Mouse (Mus musculus): Measurements from ENCODE around the gene Snph.
A peak's percentile ranks its signal among the peaks of the same experiment; 100 is the strongest.

The Snph gene

DNA sequence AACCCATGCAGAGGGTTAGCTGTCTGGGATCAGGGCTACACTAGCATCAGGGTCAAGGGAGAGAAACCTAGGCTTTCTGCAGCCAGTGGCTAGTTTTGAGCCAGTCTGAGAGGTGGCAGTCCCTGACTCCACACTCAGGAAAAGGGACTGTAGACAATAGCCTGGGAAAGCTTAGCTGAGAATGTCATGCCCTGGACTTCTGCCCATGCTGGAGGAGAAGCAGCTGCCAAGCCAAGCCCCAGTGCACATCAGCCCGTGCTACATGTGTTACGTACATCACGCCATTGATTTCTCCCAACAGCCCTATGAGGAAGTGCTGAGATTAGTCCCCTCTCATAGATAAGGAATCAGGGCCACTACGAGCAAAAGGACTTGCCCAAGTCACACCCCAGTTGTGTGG is 30.3 kb downstream of the Snph start:
- DNase-seq (ENCODE audit: low spot score): no peak

DNA sequence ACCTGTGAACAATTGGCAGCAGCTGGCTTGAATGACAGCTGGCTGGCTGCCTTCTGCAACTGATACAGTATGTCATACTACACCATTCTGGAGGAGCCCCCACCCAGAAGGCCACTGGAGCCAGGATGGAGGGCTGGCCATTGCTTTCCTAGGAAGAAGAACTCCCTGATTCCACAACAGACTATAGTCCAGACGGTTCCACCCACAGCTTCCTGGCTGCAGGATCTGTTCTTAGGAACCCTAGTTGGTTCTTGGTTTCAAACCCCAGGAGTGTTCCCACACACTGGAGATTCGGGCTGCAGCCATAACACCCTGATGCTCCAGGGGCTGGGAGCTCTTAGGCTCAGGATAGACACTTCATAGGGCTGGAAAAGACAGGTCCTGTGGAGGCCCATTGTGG is 34.3 kb downstream of the Snph start:
- DNase-seq (ENCODE audit: low spot score): peak; percentile 48

DNA sequence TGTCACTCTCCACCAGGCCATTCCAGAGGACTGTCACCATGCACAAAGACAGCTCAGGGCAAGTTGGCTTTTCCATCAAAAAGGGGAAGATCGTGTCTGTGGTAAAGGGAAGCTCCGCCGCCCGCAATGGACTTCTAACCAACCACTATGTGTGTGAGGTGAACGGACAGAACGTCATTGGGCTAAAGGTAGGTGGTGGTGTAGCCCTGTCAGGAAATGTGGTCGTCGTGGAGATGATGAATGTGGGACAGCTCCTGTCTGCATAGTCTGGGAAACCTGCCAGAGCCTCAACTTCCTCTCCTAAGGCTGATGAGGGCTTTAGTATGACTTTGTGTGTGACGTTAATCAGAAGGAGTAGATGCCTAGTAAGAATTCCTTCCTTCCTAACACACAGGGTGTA is 45.1 kb downstream of the Snph start:
- DNase-seq (ENCODE audit: low spot score): no peak

DNA sequence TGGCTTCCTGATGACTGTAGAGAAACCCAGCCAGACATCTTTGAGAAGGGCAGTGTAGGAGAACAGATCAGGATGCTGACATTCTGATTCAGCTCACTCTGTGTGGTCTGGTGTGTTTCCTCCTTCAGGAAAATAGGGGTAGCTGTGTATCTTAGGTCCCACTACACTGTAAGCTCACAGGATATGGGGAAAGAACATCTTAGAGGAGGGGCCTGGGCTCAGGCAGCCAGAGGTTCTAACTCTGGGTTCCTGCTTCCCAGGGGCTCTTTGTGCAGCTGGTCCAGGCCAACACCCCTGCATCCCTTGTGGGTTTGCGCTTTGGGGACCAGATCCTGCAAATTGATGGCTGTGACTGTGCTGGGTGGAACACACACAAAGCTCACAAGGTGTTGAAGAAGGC is 45.6 kb downstream of the Snph start:
- DNase-seq (ENCODE audit: low spot score): no peak

DNA sequence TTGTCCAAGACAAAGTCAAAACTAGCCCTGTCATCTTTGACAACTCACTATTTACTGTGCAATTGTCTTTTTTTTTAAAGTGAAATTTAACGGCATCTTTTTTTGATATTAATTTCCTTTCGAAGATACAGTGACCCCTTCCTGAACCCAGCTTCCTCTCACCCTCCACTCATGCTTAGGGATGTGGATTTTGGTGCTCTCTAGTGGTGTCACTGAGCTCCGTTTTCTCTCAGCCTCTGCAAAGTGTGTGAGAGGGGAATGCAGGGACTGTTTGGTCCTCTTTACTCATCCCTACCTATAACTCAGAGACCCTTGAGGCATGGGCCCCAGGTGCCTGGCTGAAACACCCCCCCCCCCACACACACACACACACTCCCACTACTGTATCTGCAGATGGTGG is 46.5 kb downstream of the Snph start:
- no peak for DNase-seq (ENCODE audit: low spot score)

DNA sequence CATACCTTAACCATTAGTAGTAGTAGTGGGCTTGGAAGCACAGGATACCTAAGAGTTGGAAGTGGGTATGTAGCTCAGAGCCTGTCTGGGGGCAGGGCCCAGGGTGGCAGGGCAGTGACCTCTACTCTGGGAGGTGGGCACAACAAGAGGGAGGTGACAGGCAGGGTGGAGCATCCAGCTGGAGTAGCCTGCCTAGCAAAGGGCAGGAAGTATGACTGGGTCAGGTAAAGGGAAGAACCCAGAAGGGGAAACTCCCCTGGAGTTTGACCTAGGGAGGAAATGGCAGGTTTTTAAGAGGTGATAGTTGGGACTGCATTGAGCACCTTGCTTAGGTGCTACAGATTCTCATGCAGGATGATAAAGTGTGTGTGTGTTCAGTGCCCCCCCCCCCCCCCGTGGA is 51.4 kb downstream of the Snph start:
- DNase-seq (ENCODE audit: low spot score): no peak

DNA sequence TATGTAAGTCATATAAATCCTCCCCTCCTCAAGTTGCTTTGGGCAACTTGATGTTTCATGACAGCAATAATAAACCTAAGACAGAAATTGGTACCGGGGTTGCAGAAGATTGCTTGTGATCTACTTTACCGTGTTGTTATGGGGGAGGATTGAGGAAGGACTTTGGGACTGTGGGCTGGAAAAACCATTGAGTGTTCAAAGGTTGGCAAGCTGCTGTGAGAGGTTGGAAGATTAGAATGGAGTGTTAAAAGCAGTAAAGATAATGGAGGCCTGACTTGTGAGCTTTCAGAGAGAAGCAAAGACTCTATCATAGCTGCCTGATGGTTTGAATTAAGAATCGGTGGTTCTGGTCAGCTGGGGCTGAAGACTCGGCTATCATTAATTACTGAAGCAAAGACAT is 53.2 kb downstream of the Snph start:
- no peak for DNase-seq (ENCODE audit: low spot score)

DNA sequence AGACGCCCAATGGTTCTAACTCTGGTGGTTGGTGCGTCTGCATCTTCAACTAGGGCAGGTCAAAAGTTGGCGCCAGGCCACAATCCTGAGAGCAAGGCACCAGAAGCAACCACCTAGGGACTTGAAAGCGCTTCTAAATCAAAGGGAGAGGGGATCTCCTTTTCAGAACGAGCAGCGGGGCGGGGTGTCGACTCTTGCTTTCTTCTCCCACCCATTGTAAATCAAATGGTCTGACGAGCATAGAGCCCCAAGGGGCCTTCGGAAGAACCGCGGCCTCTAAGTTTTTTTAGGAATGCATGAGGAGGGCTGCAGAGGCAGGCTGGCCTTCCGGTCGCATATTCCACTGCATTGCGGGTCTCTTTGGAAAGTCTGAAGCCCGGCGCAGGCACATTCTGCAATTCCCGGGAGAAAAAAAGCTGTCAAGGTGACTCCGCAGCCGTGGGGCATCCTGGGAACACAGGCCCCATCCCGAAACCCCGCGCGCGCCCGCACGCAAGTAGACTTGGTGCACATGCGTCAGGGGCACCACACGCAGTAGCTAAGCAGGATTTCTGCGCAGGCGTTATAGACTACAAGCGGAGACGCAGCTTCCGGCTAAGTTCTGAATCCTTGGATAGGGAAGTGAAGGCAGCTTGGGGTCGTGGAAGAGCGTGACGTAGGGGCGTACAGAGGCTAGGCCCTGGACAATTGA is 56.5 kb downstream of the Snph start:
- peak; percentile 90 for DNase-seq (ENCODE audit: low spot score)

DNA sequence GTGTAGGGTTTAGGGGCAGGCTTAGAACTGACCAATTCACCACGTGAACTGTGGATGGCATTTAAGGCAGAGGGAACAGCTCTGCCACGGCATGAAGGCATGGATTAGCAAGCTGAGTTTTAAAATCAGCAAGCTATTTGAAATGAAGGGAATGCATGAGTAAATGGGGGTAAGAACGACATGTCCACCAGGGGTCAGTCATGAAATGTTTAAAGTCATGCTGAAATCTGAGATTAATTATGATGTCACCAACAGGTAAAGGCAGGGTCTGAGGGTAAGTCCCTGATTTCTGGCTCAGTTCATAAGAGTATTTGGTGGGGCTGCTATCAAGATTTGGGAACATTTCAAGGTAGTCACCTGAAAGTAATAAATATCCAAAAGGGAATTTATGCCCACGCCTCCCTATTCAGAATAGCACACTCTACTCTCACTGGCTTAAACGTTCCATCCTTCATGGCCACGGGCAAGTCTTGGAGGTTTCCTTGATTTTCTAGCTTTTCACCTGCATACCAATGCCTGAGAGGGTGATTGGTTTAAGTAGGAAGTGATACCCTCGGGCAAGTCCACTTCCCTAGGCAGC is 57.2 kb downstream of the Snph start:
- DNase-seq (ENCODE audit: low spot score): no peak

DNA sequence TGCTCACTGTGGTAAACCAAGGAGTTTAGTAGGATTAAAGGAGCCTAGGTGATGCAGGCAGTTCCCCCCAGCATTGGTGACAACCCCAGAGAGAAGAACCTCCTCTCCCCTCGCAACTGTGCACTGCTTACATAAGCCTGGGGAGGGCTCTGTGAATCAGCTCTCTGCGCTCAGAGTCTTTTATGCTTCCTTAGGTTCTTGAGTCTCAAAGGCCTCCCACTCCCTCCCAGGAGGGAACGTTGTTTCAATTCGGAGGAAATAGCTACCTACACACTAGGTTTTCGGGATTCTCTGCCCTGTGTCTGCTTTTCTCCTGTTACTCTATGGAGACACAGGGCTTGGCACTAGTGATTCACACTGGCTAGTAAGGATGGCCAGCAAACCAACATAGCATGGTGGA is 57.8 kb downstream of the Snph start:
- DNase-seq (ENCODE audit: low spot score): peak; percentile 64

DNA sequence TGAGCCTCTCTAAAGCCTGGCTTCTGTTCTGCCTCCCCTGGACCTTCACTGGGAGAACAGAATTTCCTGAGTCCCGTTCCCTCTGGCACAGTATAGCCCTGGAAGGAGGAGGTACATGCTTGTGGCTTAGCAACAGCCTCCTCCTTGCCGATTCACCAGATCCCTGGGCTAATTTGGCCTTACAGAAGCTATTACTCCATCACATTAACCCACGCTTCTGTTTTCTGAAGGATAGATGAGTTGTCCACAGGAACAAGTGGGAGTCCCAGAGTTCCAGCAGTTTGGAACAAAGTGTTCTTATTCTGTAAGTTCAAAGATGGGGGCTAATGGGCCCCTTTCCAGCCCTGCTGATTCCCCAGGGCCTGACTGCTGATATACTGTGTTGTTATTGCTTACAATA is 58.7 kb downstream of the Snph start:
- DNase-seq (ENCODE audit: low spot score): peak; percentile 40

DNA sequence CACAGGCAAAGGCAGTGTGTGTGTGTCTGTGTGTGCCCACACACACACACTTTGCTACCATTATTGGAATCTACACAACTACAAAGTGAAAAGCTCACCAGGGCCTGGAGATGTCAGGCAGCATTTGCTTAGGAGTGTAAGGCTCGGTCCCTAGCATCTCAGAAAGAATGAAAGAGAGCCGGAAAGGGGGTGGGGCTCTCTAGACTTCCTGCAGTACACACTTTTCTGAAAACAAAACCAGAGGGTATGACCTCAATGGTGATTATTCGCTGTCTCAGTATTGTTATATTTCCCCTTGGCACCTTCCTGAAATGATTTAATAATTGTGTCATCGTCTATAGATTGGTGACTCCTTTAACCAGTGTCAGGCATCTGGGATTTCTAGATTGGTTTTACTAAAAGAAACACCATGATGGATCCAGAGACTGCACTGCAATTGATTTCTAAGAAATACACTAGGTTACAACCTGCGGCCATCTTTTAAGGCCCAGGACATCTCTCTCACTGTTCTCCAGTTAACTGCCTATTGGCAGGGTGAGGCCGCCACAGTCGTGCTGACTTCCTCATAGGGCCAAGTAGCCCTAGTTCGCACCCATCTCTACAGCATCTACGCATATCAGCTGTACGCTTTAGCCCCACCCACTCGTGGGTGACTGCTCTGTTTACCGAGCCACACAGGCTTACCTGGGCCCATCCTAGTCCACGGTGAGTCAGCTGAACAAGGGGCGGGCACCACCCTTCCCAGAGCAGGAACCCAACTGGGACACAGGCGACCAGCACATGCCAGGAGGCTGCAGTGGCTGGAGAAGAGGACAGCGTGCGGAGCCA is 60.3 kb downstream of the Snph start, which contains the start of gene Sdcbp2:
Gene Sdcbp2, plus strand, starts transcription at position 750 of the 828 bp plus-strand sequence.
- DNase-seq (ENCODE audit: low spot score): no peak

DNA sequence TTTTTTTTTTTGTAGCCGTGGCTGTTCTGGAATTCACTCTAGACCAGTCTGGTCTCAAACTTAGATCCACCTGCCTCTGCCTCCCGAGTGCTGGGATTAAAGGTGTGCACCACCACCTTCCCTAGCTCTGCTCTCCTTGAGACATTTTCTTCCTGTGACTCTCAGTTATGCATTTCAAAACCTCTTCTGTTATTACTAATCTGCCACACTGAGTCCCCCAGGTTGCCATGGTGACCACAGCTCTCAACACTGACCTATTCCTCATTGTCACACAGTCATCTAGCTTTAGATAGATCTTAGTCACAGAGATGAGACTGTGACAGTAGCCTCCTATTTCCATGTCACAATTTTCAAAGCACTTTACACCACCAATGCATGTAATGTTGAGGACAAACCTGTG is 62.9 kb downstream of the Snph start:
- no peak for DNase-seq (ENCODE audit: low spot score)

DNA sequence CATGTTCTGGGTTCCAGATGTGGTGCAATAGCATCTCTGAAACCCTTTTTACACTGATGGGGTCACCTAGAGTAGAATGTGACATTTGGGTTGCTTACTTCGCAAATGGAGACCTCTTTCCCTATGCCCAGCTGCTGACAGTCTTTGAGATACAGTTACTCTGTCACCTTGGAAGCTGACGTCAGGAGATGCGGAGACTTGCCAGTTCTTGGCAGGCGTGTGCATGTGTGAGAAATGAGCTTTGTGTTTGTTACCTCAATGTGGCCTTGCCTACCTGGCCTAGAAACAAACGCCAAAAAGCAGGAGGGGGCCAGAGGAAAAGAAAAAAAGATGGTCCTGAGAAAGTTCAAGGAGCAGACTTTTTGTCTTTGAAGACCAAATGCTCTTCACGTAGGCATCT is 65.5 kb downstream of the Snph start:
- DNase-seq (ENCODE audit: low spot score): no peak

DNA sequence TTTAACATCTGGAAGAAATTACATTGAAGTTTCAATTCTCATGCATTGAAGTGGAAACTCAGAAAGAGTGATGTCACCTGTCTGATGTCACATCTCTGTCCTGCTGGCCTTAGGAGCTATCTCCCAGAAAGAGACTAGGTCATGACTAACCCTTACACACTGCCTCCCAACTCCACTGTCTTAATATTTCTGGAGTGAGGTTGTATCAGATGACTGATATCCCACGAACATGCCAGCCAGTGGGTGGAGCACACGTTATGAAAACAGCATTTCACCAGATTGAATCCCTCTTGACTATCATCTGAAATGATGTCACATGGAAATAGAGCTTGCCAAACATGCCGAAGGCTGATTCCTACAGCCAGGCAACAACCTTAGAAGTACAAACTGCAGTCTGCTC is 67.4 kb downstream of the Snph start:
- DNase-seq (ENCODE audit: low spot score): no peak

DNA sequence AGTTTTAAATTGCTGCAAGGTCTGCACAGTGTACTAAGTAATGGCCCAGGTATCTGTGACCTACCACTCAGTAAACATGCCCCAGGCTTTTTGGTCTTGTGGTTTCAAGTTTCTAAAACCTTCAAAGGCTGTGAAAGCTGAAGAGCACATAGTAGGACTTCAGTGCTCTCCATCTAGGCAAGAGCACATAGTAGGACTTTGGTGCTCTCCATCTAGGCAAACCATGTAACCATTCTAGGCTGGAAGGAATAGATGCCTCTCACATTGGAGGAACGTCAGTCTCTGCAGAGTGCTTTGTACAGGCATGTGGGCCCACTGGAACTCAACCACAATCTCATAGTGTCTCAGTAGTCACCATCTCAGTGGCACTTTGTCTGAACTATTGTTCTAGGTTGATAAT is 68.4 kb downstream of the Snph start:
- DNase-seq (ENCODE audit: low spot score): no peak

DNA sequence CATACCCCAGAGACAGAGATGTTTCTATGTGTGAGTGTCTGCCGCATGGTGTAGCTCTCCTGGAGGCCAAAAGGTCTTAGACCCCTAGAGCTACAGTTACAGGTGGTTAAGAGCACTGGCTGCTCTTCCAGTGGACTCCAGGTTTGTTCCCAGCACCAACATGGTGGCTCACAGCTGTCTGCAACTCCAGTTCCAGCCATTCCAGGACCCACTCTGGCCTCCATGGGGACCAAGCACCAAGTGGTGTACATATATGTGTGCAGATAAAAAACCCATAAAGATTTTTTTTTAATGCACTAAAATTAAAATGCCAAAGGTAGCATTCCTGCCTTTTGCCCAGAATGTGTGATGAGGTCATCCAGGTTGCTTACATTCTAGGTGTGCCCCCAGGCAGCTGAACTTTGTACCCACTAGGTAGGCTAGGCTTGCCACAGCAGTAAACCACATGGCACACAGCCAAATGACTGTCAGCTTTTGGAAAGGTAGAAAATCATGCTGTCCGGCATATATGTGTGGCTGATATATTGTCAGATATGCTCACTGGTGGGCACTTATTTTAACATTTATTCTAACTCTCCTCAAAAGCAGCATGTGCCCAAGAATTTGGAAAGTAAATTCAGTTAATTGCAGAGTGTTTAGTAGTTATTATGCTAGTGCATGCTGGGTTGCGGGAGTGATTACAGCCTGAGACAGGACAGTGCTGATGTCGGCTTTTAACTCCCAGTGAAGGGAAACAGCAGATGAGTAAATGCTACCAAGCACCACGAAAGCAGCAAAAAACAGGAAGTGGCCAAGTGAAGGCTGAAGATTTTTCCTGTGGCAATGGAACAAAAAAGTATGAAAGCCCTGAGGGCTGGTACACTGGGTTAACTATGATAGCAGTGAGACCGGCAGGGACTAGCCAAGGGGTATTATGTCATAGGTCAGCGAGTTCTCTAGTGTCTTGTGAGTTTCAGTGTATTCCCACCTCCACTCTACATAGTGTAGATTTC is 69.2 kb downstream of the Snph start:
- no peak for DNase-seq (ENCODE audit: low spot score)

DNA sequence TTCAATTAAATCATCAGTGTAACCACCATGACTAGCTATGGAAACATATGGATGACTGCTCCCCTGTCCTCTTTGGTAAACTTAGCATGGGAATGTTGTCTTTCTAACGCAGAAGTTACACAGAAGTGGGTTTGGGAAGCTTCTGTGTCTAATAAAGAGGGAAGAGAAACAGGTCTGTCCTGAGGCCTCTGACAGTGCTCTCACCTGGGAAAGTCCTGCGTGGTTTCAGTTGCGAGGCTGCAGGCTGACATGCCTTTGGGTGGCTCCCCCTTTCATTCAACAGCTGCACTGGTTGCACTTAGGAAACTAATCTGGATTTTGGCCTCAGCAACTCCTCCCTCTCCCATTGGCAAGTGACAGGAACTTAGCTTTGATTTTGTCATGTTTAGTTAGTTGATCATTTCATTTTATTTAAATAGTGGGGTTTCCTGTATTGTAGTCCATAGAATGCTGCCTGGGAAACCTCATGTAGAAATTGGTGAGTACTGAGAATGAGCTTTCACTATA is 82.7 kb downstream of the Snph start:
- no peak for DNase-seq (ENCODE audit: low spot score)

DNA sequence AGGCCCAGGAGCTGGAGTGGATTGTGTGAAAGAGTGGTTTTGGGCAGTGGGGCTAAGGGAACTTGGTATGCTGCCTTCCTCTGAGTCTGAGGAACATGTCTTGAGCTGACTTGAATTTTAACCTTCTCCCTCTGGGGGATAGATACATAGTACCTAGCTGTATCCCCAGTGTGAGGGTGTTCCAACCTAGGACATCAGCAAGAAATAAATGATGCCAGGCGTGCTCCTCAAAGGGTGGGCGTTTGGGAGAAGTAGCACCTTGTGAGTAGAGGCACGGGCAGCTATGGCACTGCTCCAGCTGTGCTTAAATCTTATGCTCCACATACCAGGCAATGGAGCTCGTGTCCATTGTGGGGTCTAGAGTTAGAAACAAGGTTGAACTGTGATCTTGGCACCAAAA is 85.8 kb downstream of the Snph start:
- no peak for DNase-seq (ENCODE audit: low spot score)

DNA sequence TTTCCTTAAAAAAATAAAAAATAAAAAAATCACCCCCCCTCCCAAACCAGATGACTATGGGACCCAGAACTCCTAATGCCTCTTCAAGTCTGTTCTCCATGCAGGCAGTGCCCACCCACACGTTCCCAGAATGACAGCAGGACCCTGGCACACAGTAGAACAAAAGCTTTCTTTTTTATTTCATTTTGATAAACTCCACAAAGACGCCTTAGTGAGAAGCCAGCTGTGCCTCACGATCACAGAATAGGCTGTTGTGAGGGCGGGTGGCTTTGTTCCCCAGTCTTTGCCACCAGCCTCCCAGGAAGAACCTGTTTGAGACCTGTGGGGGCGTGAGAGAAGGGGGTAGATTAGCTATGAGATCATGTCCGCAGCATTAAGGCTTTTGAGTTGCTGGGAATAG is 87.7 kb downstream of the Snph start:
- peak; percentile 53 for DNase-seq (ENCODE audit: low spot score)

DNA sequence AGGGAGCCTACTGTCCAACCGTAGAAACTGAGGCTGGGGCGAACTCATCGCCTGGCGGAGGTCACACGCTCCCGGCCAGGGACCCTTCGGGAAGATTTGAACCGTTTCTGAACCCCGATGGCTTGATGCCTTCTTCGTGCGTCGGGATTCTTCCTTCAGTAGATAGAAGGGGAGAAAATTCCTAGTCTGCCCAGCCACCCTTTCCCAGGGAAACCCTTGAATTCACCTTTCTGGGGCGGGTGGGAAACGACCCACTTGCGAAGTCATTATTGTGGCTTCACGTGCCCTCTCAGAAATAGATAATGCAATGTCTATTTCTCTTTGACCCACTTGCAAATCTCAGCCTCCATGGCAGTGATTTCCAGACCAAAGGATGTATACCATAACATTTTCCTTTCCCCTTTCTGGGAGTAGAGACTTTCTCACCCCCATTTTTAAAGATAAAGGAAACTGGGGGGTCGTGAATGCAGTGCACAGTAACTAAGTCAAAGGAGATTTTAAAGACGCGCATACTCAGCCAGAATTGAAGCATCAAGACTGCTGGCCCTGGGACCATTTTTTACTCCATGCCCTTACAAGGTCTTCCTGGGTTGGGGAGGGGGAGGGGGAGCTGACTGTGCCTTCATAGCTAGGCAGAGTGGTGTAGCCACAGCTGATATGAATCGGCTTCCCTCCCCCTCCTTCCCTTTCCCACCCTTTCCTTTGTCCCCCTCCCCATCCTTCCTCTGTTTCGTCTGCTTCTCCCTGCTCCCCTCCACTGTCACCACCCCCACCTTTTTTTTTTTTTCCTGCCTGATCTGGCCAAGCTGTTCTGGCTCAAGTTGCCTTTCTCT is 89.1 kb downstream of the Snph start:
- DNase-seq (ENCODE audit: low spot score): peak; percentile 46
